Mouse (Mus musculus): ENCODE measurements around the gene Lef1.

- TF ChIP-seq CTCF (IDR thresholded peaks at IDR 0.05; ENCODE audit: low read depth) (no peak), EP300 (IDR thresholded peaks at IDR 0.05; ENCODE audit: low read depth) (no peak)
Observed at GRCm38 (mm10) chr3:131111151-131111850, 1.0 kb downstream of the Lef1 start.

Data from liver, embryonic 14.5 days (tissue).